Mouse (Mus musculus): ENCODE measurements at regions not wholly inside any gene's neighbourhood (a gene's known extent, or its start where the extent isn't known, plus 50 kb on each side); places are given as distances from the start of the nearest gene placed in this dataset.

DNA sequence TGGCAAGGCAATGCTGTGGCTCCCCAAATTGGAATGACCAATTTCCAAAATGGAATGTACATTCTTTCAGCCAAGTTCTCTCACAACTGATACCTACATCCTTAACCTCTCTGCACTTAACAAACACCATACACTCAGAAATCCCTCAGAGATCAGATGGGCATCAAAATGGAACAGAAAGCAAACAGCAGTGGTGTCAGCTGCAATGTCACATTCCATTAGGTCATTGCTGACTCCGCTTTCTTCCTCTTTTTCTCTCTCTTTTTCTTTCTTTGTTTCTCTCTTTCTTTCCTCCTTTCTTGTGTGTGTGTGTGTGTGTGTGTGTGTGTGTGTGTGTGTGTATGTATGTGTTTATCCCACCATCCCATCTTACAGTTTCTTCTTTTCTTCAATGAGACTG lies 578.1 kb upstream of the 2610301B20Rik start:
- no peak for TF ChIP-seq POLR2A (IDR thresholded peaks at IDR 0.05; ENCODE audit: insufficient read length, low read depth)
- TF ChIP-seq TCF3 (IDR thresholded peaks at IDR 0.05; ENCODE audit: insufficient read length, low read depth): no peak
- no peak for TF ChIP-seq SRF (IDR thresholded peaks at IDR 0.05; ENCODE audit: control insufficient read depth, insufficient read length, low read depth)
- no peak for TF ChIP-seq E2F4 (IDR thresholded peaks at IDR 0.05; ENCODE audit: insufficient read depth)
- TF ChIP-seq TCF12 (IDR thresholded peaks at IDR 0.05; ENCODE audit: insufficient read depth, poor library complexity, severe bottlenecking): no peak
- no peak for TF ChIP-seq POLR2AphosphoS2 (IDR thresholded peaks at IDR 0.05; ENCODE audit: insufficient read length, low read depth)
- no peak for TF ChIP-seq MYOG (IDR thresholded peaks at IDR 0.05; ENCODE audit: control insufficient read depth in 1 of 3, insufficient read depth in 1 of 3, insufficient read length in 2 of 3, low read depth in 2 of 3)
- no peak for TF ChIP-seq USF1 (IDR thresholded peaks at IDR 0.05; ENCODE audit: low read depth)
- no peak for TF ChIP-seq MYOD1 (IDR thresholded peaks at IDR 0.05; ENCODE audit: control insufficient read depth in 1 of 3, insufficient read length in 2 of 3, low read depth in 2 of 3)
- no peak for TF ChIP-seq MAX (IDR thresholded peaks at IDR 0.05; ENCODE audit: low read depth)

Measured in myocyte (in vitro differentiated cells).